Mouse (Mus musculus) hindbrain, embryonic 13.5 days (tissue): Measurements from ENCODE around the gene Bmp8b. TPM values are rescaled to one million over a fixed set of nuclear protein-coding genes. Genes with fewer than 3 reads are reported as not detected.
"Not testable (repeated sequence)": the region's sequence is repeated elsewhere in the genome, so short reads cannot be mapped to it uniquely, and the experiment has no call there.

Experiments
- ATAC-seq: fragments of 200-750 bp; cut with Nextera tagmentation; 2 replicates; pipeline ENCODE4 v1.8.0; 2017; ENCODE audit warnings: moderate TSS enrichment; ENCODE audit not compliant: low FRiP score
- H3K27ac ChIP-seq: fragments of 300-500 bp; sonication (generic); 2 replicates; pipeline ENCODE4 v1.5.1; 2015; ENCODE audit warnings: inconsistent platforms, mild to moderate bottlenecking, moderate library complexity
- H3K27me3 ChIP-seq: fragments of 300-500 bp; sonication (generic); 2 replicates; pipeline ENCODE4 v1.6.1; 2015; ENCODE audit warnings: mild to moderate bottlenecking, inconsistent platforms
- H3K36me3 ChIP-seq: fragments of 300-500 bp; sonication (generic); 2 replicates; pipeline ENCODE4 v1.6.1; 2015; ENCODE audit warnings: mild to moderate bottlenecking, inconsistent platforms
- H3K4me1 ChIP-seq: fragments of 300-500 bp; sonication (generic); replicated peaks from 2 replicates; pipeline ENCODE4 v1.6.1; 2015; ENCODE audit warnings: inconsistent platforms
- H3K4me2 ChIP-seq: fragments of 300-500 bp; sonication (generic); 2 replicates; pipeline ENCODE4 v1.6.1; 2015; ENCODE audit warnings: inconsistent platforms, mild to moderate bottlenecking, moderate library complexity
- H3K4me3 ChIP-seq: fragments of 300-500 bp; sonication (generic); 2 replicates; pipeline ENCODE4 v1.5.1; 2015; ENCODE audit warnings: mild to moderate bottlenecking, inconsistent platforms
- H3K9ac ChIP-seq: fragments of 300-500 bp; sonication (generic); 2 replicates; pipeline ENCODE4 v1.6.1; 2015; ENCODE audit warnings: mild to moderate bottlenecking, inconsistent platforms
- H3K9me3 ChIP-seq: fragments of 300-500 bp; sonication (generic); 2 replicates; pipeline ENCODE4 v1.6.1; 2016; ENCODE audit warnings: inconsistent platforms
- WGBS: fragments of 180-500 bp; shearing (Covaris S2); methylation state at CpG from one replicate; pipeline ENCODE4 v1.1.7; 2015; 5-methylcytosine and 5-hydroxymethylcytosine counted together
- polyA plus RNA-seq: library from polyadenylated mRNA; unstranded; fragments of >200 nt; fragmentation: Nextera tagmentation; extraction: Ambion mirVana; gene quantifications from 2 replicates; pipeline ENCODE4 v1.2.1, GENCODE M21; 2015

Bmp8b gene
- polyA plus RNA-seq, 1 experiment from 2014 or later: 0.22 TPM

DNA sequence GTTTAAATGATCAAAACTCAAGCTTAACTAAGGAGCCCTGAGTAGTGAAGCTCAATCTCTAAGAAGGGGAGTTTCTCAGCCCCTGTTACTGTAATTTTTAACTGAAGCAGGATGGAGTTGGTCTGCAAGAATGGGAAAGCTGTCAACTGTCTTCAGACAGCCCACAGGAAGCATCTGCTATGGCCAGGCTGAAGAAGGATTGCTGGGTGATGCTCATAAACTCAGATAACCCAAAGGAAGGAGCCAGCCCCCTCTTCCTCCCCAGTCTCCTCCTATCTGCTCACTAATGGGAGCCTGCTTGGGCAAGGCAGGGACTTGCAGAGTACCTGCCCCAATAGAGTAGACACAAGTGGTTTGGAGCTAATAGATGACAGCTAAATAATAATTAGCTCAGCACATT lies 50.9 kb downstream of the Bmp8b start:
- Histone ChIP-seq H3K4me1 (no peaks in the 10 kb centered on the region), H3K4me2 (no peak overlapping the region), H3K27ac (no peak overlapping the region), H3K36me3 (no peaks in the 10 kb centered on the region), H3K4me3 (no peak overlapping the region), H3K9ac (no peak overlapping the region), H3K27me3 (peaks cover 15% of the 10 kb centered on the region; the same call in 1 of the 2 replicates), H3K9me3 (no peaks in the 10 kb centered on the region)
- ATAC-seq: no peak

DNA sequence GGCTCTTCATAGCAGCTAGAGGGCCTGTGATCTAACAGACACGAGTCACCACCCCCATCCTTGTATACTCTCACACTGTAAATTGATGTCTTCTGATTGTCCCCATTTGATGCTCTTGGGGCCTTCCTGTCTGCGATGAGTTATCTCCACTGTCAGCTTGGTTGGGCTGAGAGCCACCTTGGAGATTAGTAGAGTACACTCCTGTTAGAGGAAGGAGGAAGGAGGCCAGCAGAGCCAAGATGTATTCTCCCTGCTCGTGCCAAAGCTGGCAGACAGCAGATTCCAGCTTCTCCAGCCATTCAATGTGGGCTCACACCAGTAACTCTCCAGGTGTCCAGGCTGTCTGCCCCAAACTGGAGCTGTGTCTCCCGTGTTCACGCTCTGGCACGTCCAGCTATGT lies 55.6 kb downstream of the Bmp8b start:
- H3K4me1 ChIP-seq: peaks cover 9% of the 10 kb centered on the region
- no peaks in the 10 kb centered on the region for H3K36me3 ChIP-seq
- H3K9ac ChIP-seq: no peak overlapping the region
- H3K27ac ChIP-seq: no peak overlapping the region
- ATAC-seq: no peak
- WGBS: 90% methylated on average over 6 of the region's 6 CpGs
- peaks cover 7% of the 10 kb centered on the region; the same call in 1 of the 2 replicates for H3K27me3 ChIP-seq
- no peak overlapping the region for H3K4me2 ChIP-seq
- H3K4me3 ChIP-seq: no peak overlapping the region
- H3K9me3 ChIP-seq: no peaks in the 10 kb centered on the region

DNA sequence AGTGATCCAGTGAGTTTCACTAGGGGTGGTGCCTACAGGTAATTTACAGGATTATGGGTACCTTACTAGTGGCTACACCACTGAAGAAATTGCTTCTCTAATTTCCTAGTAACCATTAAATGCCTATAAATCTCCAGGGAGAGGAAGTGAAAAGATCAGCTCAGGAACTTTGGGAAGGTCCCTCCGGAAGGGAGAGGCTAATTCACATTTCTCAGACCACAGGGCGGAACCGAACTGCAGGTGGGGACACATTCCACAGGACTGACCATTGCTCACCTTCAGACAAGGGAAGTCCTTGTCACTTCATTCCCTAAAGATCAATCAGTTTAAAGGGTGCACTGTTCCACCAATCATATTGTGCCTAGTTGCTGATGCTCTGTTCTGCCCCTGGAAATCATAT lies 56.3 kb downstream of the Bmp8b start:
- not testable (repeated sequence) for H3K9me3 ChIP-seq, H3K4me3 ChIP-seq, H3K27me3 ChIP-seq, ATAC-seq, H3K4me1 ChIP-seq, H3K27ac ChIP-seq, H3K9ac ChIP-seq, H3K36me3 ChIP-seq, H3K4me2 ChIP-seq
- 87% methylated on average over 3 of the region's 3 CpGs for WGBS

DNA sequence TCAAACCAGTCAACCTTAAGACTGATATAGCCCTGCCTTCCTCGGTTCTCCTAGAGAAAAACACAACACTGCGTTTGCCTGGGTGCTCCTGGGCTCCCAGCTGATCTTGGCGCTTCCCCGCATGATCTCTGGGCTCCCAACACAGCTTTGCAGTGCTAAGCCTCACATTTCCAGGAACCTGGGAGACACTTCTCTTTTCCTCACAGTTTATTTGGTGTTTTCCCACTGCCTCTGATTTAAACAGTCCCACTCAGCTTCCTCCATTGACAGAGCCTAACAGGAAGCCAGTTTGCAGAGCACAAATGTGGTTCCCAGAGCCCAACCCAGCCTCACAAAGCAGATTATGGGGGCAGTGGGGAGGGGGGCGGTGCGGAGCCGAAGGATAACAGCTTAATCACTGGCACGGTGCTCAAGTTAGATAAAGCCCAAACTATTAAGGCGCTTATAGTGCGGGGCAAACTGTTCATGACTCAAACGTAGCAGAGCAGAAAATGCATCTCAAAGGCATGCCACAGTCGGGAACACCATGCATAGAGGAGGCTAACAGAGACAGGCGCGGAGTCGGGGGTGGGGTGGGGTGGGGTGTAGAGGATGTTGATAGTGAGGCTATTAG lies 57.4 kb downstream of the Bmp8b start:
- Histone ChIP-seq H3K36me3 (no peaks in the 10 kb centered on the region), H3K9me3 (no peaks in the 10 kb centered on the region), H3K27ac (no peak overlapping the region), H3K4me1 (peaks cover 9% of the 10 kb centered on the region), H3K4me2 (peak overlapping the region; percentile 41), H3K4me3 (no peak overlapping the region), H3K9ac (peak overlapping the region; percentile 11; the same call in 1 of the 2 replicates), H3K27me3 (peaks cover 3% of the 10 kb centered on the region; the same call in 1 of the 2 replicates)
- ATAC-seq: no peak
- 22% methylated on average over 15 of the region's 15 CpGs for WGBS

DNA sequence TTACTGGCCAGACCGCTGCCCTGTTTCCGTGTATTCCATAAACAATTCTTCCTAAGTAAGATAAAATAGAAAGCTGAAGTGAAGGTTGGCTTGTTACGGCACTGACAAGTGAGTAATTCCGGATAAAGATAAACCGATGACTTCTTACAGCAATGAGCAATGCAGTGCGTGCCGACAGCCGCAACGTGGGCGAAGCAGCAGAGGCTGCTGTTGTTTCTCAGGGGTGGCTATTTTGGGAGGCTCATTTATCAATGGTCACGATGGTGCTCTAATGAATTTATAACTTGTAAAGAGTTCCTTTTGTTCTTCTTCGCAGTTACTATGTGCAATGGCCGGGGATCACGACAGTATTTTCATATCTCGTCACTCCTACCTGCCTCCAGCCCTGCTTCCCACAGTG lies 59.2 kb downstream of the Bmp8b start:
- no peak for ATAC-seq

DNA sequence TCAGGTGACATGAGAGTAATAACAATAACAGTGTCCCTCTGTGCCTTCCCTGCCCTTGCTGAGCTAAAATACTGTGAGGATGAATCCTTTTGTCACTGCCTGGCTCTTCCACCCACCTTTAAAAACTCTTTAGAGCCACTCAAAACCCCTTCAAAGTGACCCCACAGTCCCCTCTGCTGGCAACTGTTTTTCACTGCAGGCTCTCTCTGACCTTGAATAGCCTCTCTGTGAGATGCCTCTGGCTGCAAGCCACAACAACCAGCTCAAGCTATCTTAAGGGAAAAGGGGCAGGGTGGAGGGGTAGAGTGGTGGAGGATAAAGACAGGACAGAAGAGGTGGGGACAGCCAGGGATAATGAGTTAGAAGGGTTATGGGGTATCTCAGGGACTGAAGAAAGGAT lies 66.8 kb downstream of the Bmp8b start:
- no peak for ATAC-seq
- Histone ChIP-seq H3K4me1 (peaks cover 3% of the 10 kb centered on the region; the same call in 1 of the 2 replicates), H3K9me3 (peaks cover 3% of the 10 kb centered on the region; the same call in 1 of the 2 replicates), H3K36me3 (no peaks in the 10 kb centered on the region), H3K27me3 (0 out of 2 replicates have a peak, but pooled peaks cover 9% of the 10 kb centered on the region), H3K27ac (no peak overlapping the region), H3K4me3 (no peak overlapping the region), H3K4me2 (no peak overlapping the region), H3K9ac (no peak overlapping the region)

More for the DNA sequence above, 59.2 kb downstream of the Bmp8b start:
- no peak overlapping the region for H3K27ac ChIP-seq
- no peak overlapping the region for H3K9ac ChIP-seq
- H3K9me3 ChIP-seq: peaks cover 2% of the 10 kb centered on the region; the same call in 1 of the 2 replicates
- H3K4me3 ChIP-seq: no peak overlapping the region
- H3K27me3 ChIP-seq: peaks cover 3% of the 10 kb centered on the region; the same call in 1 of the 2 replicates
- peaks cover 9% of the 10 kb centered on the region for H3K4me1 ChIP-seq
- no peaks in the 10 kb centered on the region for H3K36me3 ChIP-seq
- 85% methylated on average over 15 of the region's 15 CpGs for WGBS
- no peak overlapping the region for H3K4me2 ChIP-seq

Other genes with a start within 250 kb of the Bmp8b start
- 76.0 and 82.5 TPM in 2 replicates for gene Cap1, start 219.1 kb upstream of the Bmp8b start, polyA plus RNA-seq
- gene Mfsd2a, start 144.0 kb upstream of the Bmp8b start, polyA plus RNA-seq: 29.6 and 36.7 TPM in 2 replicates
- gene Mycl, start 109.5 kb upstream of the Bmp8b start, polyA plus RNA-seq: 75.9 and 77.3 TPM in 2 replicates
- gene Trit1, start 88.6 kb upstream of the Bmp8b start, polyA plus RNA-seq: 25.4 and 27.1 TPM in 2 replicates
- 0.21 and 0.40 TPM in 2 replicates for gene Oxct2b, start 11.1 kb downstream of the Bmp8b start, polyA plus RNA-seq
- 60.9 and 64.8 TPM in 2 replicates for gene Ppie, start 34.8 kb downstream of the Bmp8b start, polyA plus RNA-seq
- gene Hpcal4, start 78.1 kb downstream of the Bmp8b start, polyA plus RNA-seq: 14.9 and 18.8 TPM in 2 replicates
- gene Nt5c1a, start 96.3 kb downstream of the Bmp8b start, polyA plus RNA-seq: not detected in 2 replicates
- 8.0 and 8.8 TPM in 2 replicates for gene Heyl, start 128.4 kb downstream of the Bmp8b start, polyA plus RNA-seq
- 28.0 and 30.0 TPM in 2 replicates for gene Pabpc4, start 157.2 kb downstream of the Bmp8b start, polyA plus RNA-seq
- not detected in 2 replicates for gene Oxct2a, start 218.5 kb downstream of the Bmp8b start, polyA plus RNA-seq
- gene Bmp8a, start 238.1 kb downstream of the Bmp8b start, polyA plus RNA-seq: 0.26 and 0.31 TPM in 2 replicates